Mouse (Mus musculus): ENCODE data around the gene Tnks1bp1.

The Tnks1bp1 gene

GRCm38 (mm10) chr2:85038336-85038735 lies 9.5 kb upstream of the Tnks1bp1 start:
- DNase-seq (ENCODE audit: low spot score in 2 of 2): no peak

- no peak for DNase-seq (ENCODE audit: low spot score in 2 of 2)
These were observed 4.2 kb upstream of the Tnks1bp1 start for GRCm38 (mm10) chr2:85043623-85044022.

GRCm38 (mm10) chr2:85046222-85046621 lies 1.6 kb upstream of the Tnks1bp1 start:
- DNase-seq (ENCODE audit: low spot score in 2 of 2): no peak

- DNase-seq (ENCODE audit: low spot score in 2 of 2): no peak
These were observed 741 bp upstream of the Tnks1bp1 start for GRCm38 (mm10) chr2:85047081-85047480.

GRCm38 (mm10) chr2:85048168-85048751 lies 438 bp downstream of the Tnks1bp1 start:
- peak; percentile 56 to 69 for DNase-seq (ENCODE audit: low spot score in 2 of 2)

- no peak for DNase-seq (ENCODE audit: low spot score in 2 of 2)
These were observed 1.5 kb downstream of the Tnks1bp1 start for GRCm38 (mm10) chr2:85049277-85049676.

GRCm38 (mm10) chr2:85050001-85050634 lies 2.3 kb downstream of the Tnks1bp1 start:
- DNase-seq (ENCODE audit: low spot score in 2 of 2): peak; percentile 29 to 81

- DNase-seq (ENCODE audit: low spot score in 2 of 2): peak; percentile 46 to 70
These were observed 2.9 kb downstream of the Tnks1bp1 start for GRCm38 (mm10) chr2:85050746-85051145.

- DNase-seq (ENCODE audit: low spot score in 2 of 2): no peak
These were observed 5.5 kb downstream of the Tnks1bp1 start for GRCm38 (mm10) chr2:85053192-85053816.

- no peak for DNase-seq (ENCODE audit: low spot score in 2 of 2)
These were observed 8.9 kb downstream of the Tnks1bp1 start for GRCm38 (mm10) chr2:85056711-85057110.

- DNase-seq (ENCODE audit: low spot score in 2 of 2): no peak
These were observed 11.9 kb downstream of the Tnks1bp1 start for GRCm38 (mm10) chr2:85059677-85060076.

- DNase-seq (ENCODE audit: low spot score in 2 of 2): peak; percentile 78 to 90
These were observed 12.8 kb downstream of the Tnks1bp1 start for GRCm38 (mm10) chr2:85060591-85061060.

- peak; percentile 39 to 65 for DNase-seq (ENCODE audit: low spot score in 2 of 2)
These were observed 13.3 kb downstream of the Tnks1bp1 start for GRCm38 (mm10) chr2:85061107-85061541.

- DNase-seq (ENCODE audit: low spot score in 2 of 2): no peak
These were observed 17.5 kb downstream of the Tnks1bp1 start for GRCm38 (mm10) chr2:85065141-85065875.

GRCm38 (mm10) chr2:85066937-85067336 lies 19.1 kb downstream of the Tnks1bp1 start:
- no peak for DNase-seq (ENCODE audit: low spot score in 2 of 2)

GRCm38 (mm10) chr2:85067903-85068625 lies 20.2 kb downstream of the Tnks1bp1 start:
- DNase-seq (ENCODE audit: low spot score in 2 of 2): no peak

GRCm38 (mm10) chr2:85068626-85069025 lies 20.8 kb downstream of the Tnks1bp1 start:
- DNase-seq (ENCODE audit: low spot score in 2 of 2): no peak

GRCm38 (mm10) chr2:85070086-85070485 lies 22.3 kb downstream of the Tnks1bp1 start:
- DNase-seq (ENCODE audit: low spot score in 2 of 2): no peak

- DNase-seq (ENCODE audit: low spot score in 2 of 2): no peak
These were observed 24.1 kb downstream of the Tnks1bp1 start for GRCm38 (mm10) chr2:85071921-85072320.

GRCm38 (mm10) chr2:85073751-85074150 lies 25.9 kb downstream of the Tnks1bp1 start:
- no peak for DNase-seq (ENCODE audit: low spot score in 2 of 2)
